Mouse (Mus musculus) ES-E14 (cell line): ENCODE measurements around the gene R3hdml. TPM values are rescaled to one million over a fixed set of nuclear protein-coding genes. Genes with fewer than 3 reads are reported as not detected.

Source experiments
- DNase-seq: peaks from one replicate; pipeline ENCODE4 v3.0.0-alpha.2; 2013; ENCODE audit warnings: low read depth, low spot score
- H3K27ac ChIP-seq: 2 replicates; pipeline ENCODE4 v1.5.1; 2012; ENCODE audit warnings: low read depth, mild to moderate bottlenecking, low read length, moderate library complexity, mixed read lengths; ENCODE audit not compliant: poor library complexity, insufficient read depth, severe bottlenecking
- H3K36me3 ChIP-seq: 2 replicates; pipeline ENCODE4 v1.6.1; 2012; ENCODE audit warnings: mild to moderate bottlenecking, low read length, moderate library complexity, mixed read lengths; ENCODE audit not compliant: control insufficient read depth, poor library complexity, insufficient read depth, severe bottlenecking
- H3K4me1 ChIP-seq, 2 experiments: fragments of 150-350 bp in 1 of 2; sonication (generic) in 1 of 2; 2 replicates each; pipeline ENCODE4 v1.6.1; 2012; ENCODE audit warnings: low read length in 2 of 2, mild to moderate bottlenecking in 1 of 2, mixed read lengths in 1 of 2; ENCODE audit not compliant: control insufficient read depth in 2 of 2, insufficient read depth in 2 of 2, poor library complexity in 1 of 2
- H3K4me3 ChIP-seq, 2 experiments: fragments of 150-350 bp in 1 of 2; sonication (generic) in 1 of 2; 2 replicates each; pipeline ENCODE4 v1.5.1; 2012; ENCODE audit warnings: low read length in 2 of 2, low read depth in 1 of 2, mild to moderate bottlenecking in 1 of 2, mixed read lengths in 1 of 2; ENCODE audit not compliant: insufficient read depth in 1 of 2, poor library complexity in 1 of 2, severe bottlenecking in 1 of 2
- H3K9ac ChIP-seq: 2 replicates; pipeline ENCODE4 v1.6.1; 2012; ENCODE audit warnings: low read depth, mild to moderate bottlenecking, low read length, mixed read lengths; ENCODE audit not compliant: poor library complexity, insufficient read depth, severe bottlenecking
- H3K9me3 ChIP-seq: fragments of 150-350 bp; sonication (generic); 2 replicates; pipeline ENCODE4 v1.6.1; 2012; ENCODE audit warnings: low read depth, mild to moderate bottlenecking, low read length; ENCODE audit not compliant: control insufficient read depth, insufficient read depth
- CHD2 ChIP-seq: IDR thresholded peaks from 2 replicates; pipeline ENCODE4 v1.6.1; 2014; ENCODE audit warnings: mild to moderate bottlenecking, low read depth, low read length, inconsistent platforms
- HCFC1 ChIP-seq: IDR thresholded peaks from 2 replicates; pipeline ENCODE4 v1.6.1; 2012; ENCODE audit warnings: low read length, inconsistent platforms, borderline replicate concordance; ENCODE audit not compliant: insufficient read depth
- MAFK ChIP-seq: IDR thresholded peaks from 2 replicates; pipeline ENCODE4 v1.6.1; 2014; ENCODE audit warnings: mild to moderate bottlenecking, low read depth, low read length, inconsistent platforms; ENCODE audit not compliant: insufficient read depth
- ZC3H11A ChIP-seq: IDR thresholded peaks from 2 replicates; pipeline ENCODE4 v1.6.1; 2012; ENCODE audit warnings: low read depth, mild to moderate bottlenecking, inconsistent platforms, low read length, borderline replicate concordance
- ZNF384 ChIP-seq: IDR thresholded peaks from 2 replicates; pipeline ENCODE4 v1.6.1; 2012; ENCODE audit warnings: low read depth, low read length, inconsistent platforms
- in situ Hi-C, 2 experiments: fragments of 600-800 bp; cut with MboI; formaldehyde crosslinking; loops; one replicate each; pipeline ENCODE4 v1.15.1; 2025; ENCODE audit warnings: low sequenced_read_pairs in 2 of 2, inconsistent platforms in 1 of 2; ENCODE audit not compliant: unreplicated experiment in 2 of 2
- total RNA-seq: library from RNA; depleted of rRNA; stranded (reverse); fragments of 300-350 nt; gene quantifications from 2 replicates; pipeline ENCODE4 v1.2.3, GENCODE M21; 2012

Gene R3hdml
- total RNA-seq, 1 experiment: 4.4 TPM

- no peaks in the 10 kb centered on the region; a peak in 1 of 4 replicates for H3K4me1 ChIP-seq
- in situ Hi-C loops: no loop called here
- H3K4me3 ChIP-seq: no peak overlapping the region
- H3K9me3 ChIP-seq: no peaks in the 10 kb centered on the region; the same call in 1 of the 2 replicates
- H3K36me3 ChIP-seq: no peaks in the 10 kb centered on the region
- DNase-seq: no peak
- H3K9ac ChIP-seq: no peak overlapping the region
- TF ChIP-seq MAFK (no peak), ZC3H11A (no peak), CHD2 (no peak), ZNF384 (no peak), HCFC1 (no peak)
- no peak overlapping the region for H3K27ac ChIP-seq
Measured at GRCm38 (mm10) chr2:163541568-163542182, 49.6 kb downstream of the R3hdml start.

- Histone ChIP-seq H3K27ac (no peak overlapping the region), H3K9me3 (no peaks in the 10 kb centered on the region; the same call in 1 of the 2 replicates), H3K4me1 (peaks cover 0 to 1% of the 10 kb centered on the region in 2 experiments; a peak in 1 of 4 replicates), H3K9ac (no peak overlapping the region), H3K4me3 (no peak overlapping the region), H3K36me3 (no peaks in the 10 kb centered on the region)
- no peak for DNase-seq
- no peak for TF ChIP-seq HCFC1
- no peak for TF ChIP-seq MAFK
- no peak for TF ChIP-seq CHD2
- TF ChIP-seq ZC3H11A: no peak
- no peak for TF ChIP-seq ZNF384
- in situ Hi-C loops: no loop called here
Measured at GRCm38 (mm10) chr2:163542674-163543073, 50.6 kb downstream of the R3hdml start.

GRCm38 (mm10) chr2:163546623-163547318 is 54.7 kb downstream of the R3hdml start:
- Histone ChIP-seq H3K9me3 (no peaks in the 10 kb centered on the region), H3K9ac (no peak overlapping the region), H3K27ac (no peak overlapping the region), H3K4me3 (no peak overlapping the region), H3K4me1 (peaks cover 0 to 1% of the 10 kb centered on the region in 2 experiments; a peak in 1 of 4 replicates), H3K36me3 (no peaks in the 10 kb centered on the region)
- no peak for TF ChIP-seq CHD2
- no peak for TF ChIP-seq ZNF384
- no peak for TF ChIP-seq ZC3H11A
- no peak for TF ChIP-seq HCFC1
- in situ Hi-C loops: no loop called here
- DNase-seq: no peak

- in situ Hi-C loops: no loop called here
Measured at GRCm38 (mm10) chr2:163548822-163549221, 56.7 kb downstream of the R3hdml start.

More at GRCm38 (mm10) chr2:163548822-163549221, 56.7 kb downstream of the R3hdml start:
- Histone ChIP-seq H3K9me3 (no peaks in the 10 kb centered on the region), H3K27ac (no peak overlapping the region), H3K36me3 (no peaks in the 10 kb centered on the region), H3K9ac (no peak overlapping the region), H3K4me3 (no peak overlapping the region), H3K4me1 (peaks cover 0 to 1% of the 10 kb centered on the region in 2 experiments; a peak in 1 of 4 replicates)
- no peak for DNase-seq
- no peak for TF ChIP-seq HCFC1
- no peak for TF ChIP-seq CHD2
- TF ChIP-seq ZNF384: no peak
- no peak for TF ChIP-seq MAFK
- no peak for TF ChIP-seq ZC3H11A
